Mouse (Mus musculus): Measurements from ENCODE around the gene Magea5.
"Not testable (repeated sequence)": the region's sequence is repeated elsewhere in the genome, so short reads cannot be mapped to it uniquely, and the experiment has no call there.

Gene Magea5

DNA sequence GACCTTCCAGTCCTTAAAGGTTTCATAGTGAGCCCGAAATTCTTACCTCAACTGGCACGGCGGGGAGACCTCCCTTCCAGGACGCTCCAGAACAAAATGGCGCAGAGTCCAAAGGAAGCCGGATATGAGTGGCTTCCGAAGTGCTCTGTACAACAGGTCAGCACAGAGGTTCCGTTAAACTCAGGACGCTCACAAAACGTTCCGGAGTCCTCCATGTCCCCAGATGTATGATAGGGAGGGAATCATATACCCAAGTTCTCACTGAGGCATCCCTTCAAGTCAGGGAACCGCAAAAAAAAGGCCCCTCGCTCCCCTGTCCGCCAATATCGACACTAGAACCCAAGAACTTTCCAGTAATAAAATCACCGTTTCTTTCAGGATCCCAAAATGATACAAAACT, at the start of gene Magea5:
Magea5 (minus strand) TSS at position 101 of the 400 bp plus-strand sequence.
- DNase-seq (ENCODE audit: low spot score) = not testable (repeated sequence)

DNA sequence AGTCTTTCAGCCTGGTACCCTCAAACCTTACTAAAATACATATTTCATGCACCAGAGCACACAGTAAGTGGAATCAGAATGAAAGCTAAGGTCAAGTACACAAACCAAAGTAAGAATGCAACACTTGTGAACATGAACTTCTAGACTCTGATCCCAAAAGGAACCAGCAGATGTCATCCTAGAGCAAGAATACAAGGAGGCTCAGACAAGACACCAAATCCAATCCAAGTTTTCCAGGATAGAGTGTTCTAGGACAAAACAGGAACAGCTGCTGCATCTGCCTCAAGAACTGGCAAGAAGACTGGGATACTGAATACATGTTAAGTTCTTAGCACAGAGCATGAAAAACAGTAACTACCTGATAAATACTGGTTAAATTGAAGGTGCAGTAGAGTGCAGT, 35.1 kb upstream of the Magea5 start:
- peak; percentile 22 for DNase-seq (ENCODE audit: low spot score)

DNA sequence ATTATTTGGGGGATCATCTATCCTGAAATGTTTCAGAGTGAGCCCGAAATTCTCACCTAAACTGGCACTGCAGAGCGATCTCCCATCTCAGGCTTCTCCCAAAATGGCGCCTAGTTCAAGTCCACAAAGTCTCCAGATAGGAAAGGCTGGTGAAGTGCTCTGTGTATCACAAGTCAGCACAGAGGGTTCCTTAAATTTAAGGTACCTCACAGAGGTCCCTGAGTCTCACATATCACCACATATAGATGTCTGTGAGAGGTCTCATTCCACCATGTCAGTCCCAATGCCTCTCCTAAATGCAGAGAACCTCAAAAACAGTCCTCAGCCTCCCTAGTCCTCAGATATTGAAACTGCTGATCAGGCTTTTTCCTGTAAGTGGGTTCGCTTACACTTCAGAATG, 30.6 kb upstream of the Magea5 start, which contains the start of gene Magea2:
Magea2 (minus strand) TSS at position 101 of the 400 bp plus-strand sequence.
- not testable (repeated sequence) for DNase-seq (ENCODE audit: low spot score)

DNA sequence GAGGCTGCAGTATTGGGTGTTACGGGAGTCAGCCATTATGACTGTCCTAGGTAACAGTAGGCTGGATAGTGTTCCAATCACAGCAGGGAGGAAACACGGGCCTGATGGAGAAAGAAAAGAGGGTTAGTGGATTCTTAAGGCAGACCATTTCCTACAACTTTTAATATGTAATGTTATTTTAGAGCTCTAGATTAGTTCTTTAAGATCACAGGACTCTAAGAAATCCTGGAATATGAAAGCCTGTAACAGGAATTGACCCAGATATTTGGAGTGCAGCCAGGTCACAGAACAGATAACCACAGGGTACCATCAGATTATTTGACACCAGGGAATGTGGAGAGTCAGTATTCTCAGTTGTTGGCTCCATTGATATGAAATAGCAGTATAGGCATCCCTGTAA, 26.7 kb upstream of the Magea5 start, which contains the start of gene Magea1:
Magea1 (minus strand) TSS at position 101 of the 400 bp plus-strand sequence.
- DNase-seq (ENCODE audit: low spot score) = not testable (repeated sequence)

Data from embryo, embryonic 10.5 days (tissue).